Mouse (Mus musculus): ENCODE results near the gene Atp6v1g1.

GRCm38 (mm10) chr4:63508232-63508631, 36.3 kb upstream of the Atp6v1g1 start:
- TF ChIP-seq EP300 (IDR thresholded peaks at IDR 0.05; ENCODE audit: insufficient read depth, low read depth, low read length), result no peak
- TF ChIP-seq POLR2A (IDR thresholded peaks at IDR 0.05; ENCODE audit: insufficient read depth, low read length), result no peak
